Mouse (Mus musculus): ENCODE measurements around the gene Trappc6a. TPM values are rescaled to one million over a fixed set of nuclear protein-coding genes. Genes with fewer than 3 reads are reported as not detected.

Trappc6a gene
- polyA plus RNA-seq, 1 experiment from 2014 or later = 61.8 TPM

DNA sequence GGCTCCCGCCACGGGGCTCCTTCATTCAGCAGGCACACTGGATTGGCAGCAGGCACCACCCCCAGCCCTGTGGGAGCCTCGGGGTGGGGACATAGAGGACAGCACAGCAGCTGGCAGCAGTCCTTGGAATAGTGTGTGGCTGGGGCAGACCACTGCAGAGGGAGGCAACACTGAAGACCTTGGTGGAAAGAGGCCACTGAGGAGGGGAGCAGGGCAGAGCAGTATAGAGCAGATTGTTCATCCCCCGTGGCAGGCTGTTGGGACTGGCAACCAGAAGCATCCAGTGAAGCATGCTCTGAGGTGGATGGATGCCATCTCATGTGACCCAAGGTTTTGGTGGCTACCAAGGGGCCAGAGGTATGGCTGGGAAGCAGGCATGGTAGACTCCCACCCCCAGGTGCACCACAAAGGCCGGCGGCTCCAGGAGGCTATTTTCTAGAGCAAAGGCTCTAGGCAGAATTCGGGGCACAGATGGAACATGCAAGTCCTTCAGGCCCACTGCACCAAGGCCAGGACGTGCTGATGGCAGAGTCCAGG lies 34.0 kb downstream of the Trappc6a start:
- Histone ChIP-seq H3K27ac (replicated peaks; ENCODE audit: low read depth, low read length) (peak overlapping the region; percentile 33; the same call in 1 of the 2 replicates), H3K36me3 (ENCODE audit: control insufficient read depth, insufficient read depth, low read length) (0 out of 2 replicates have a peak, but pooled peaks cover 5% of the 10 kb centered on the region), H3K4me2 (ENCODE audit: low read depth, low read length) (no peak overlapping the region), H3K4me3 (ENCODE audit: low read depth, low read length) (no peak overlapping the region), H3K9me3 (ENCODE audit: control insufficient read depth, low read length) (no peaks in the 10 kb centered on the region), H3K4me1 (ENCODE audit: control insufficient read depth, insufficient read depth, low read length) (peaks cover 11% of the 10 kb centered on the region; the same call in 1 of the 2 replicates), H3K27me3 (replicated peaks; ENCODE audit: control insufficient read depth, insufficient read depth, low read length) (no peaks in the 10 kb centered on the region), H3K9ac (ENCODE audit: low read depth, low read length) (no peak overlapping the region)
- ATAC-seq (ENCODE audit: low read depth) = peak; percentile 78
- DNase-seq (ENCODE audit: low spot score) = peak; percentile 79
- WGBS = 68% methylated on average over 8 of the region's 8 CpGs

DNA sequence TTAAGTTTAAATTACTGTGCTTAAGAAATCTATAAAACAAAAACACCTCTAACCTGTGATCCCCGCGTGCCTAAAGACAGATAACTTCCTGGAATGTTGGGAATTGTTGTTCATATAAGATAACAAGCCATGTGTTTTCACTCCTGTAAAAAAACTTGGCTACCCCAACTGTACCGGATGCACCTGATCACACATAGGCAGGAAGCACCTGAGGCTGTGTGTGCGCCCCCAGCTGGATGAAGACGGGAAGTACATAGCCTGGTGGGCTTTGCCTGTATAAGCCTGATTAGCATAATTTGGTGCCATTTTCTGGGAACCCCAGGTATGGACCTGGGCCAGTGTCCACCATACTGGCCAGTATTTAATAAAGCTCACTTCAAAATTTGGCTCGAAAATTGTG lies 35.4 kb downstream of the Trappc6a start:
- 57% methylated on average over 6 of the region's 6 CpGs for WGBS
- Histone ChIP-seq H3K9me3 (ENCODE audit: control insufficient read depth, low read length) (no peaks in the 10 kb centered on the region), H3K27me3 (replicated peaks; ENCODE audit: control insufficient read depth, insufficient read depth, low read length) (no peaks in the 10 kb centered on the region), H3K9ac (ENCODE audit: low read depth, low read length) (no peak overlapping the region), H3K4me3 (ENCODE audit: low read depth, low read length) (no peak overlapping the region), H3K4me2 (ENCODE audit: low read depth, low read length) (no peak overlapping the region), H3K4me1 (ENCODE audit: control insufficient read depth, insufficient read depth, low read length) (peaks cover 11% of the 10 kb centered on the region; the same call in 1 of the 2 replicates), H3K36me3 (ENCODE audit: control insufficient read depth, insufficient read depth, low read length) (no peaks in the 10 kb centered on the region), H3K27ac (replicated peaks; ENCODE audit: low read depth, low read length) (no peak overlapping the region)
- ATAC-seq (ENCODE audit: low read depth) (no peak), DNase-seq (ENCODE audit: low spot score) (no peak)

DNA sequence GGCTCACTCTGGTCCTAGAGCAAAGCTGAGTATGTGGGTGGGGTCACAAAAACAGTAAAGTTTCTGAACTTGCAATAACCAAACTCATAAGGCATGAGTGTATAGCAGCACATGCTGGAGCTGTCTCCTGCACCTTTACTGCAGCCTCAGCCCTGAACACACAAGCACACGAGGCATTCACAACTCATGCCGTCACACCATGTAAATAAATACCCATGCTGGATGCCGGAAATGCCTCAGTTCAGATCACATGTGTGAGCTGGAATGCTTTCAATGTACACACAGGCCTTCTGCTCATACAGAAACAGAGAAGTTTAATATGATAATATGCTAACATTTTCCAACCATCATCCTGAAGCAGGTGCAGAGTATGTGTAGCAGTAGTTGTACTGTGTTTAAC lies 37.8 kb downstream of the Trappc6a start:
- no peak overlapping the region for H3K9ac ChIP-seq (ENCODE audit: low read depth, low read length)
- no peak overlapping the region for H3K4me2 ChIP-seq (ENCODE audit: low read depth, low read length)
- no peak overlapping the region for H3K4me3 ChIP-seq (ENCODE audit: low read depth, low read length)
- ATAC-seq (ENCODE audit: low read depth) (no peak), DNase-seq (ENCODE audit: low spot score) (no peak)
- WGBS = 54% methylated on average over 3 of the region's 3 CpGs
- H3K9me3 ChIP-seq (ENCODE audit: control insufficient read depth, low read length) = no peaks in the 10 kb centered on the region
- no peaks in the 10 kb centered on the region for H3K36me3 ChIP-seq (ENCODE audit: control insufficient read depth, insufficient read depth, low read length)
- peaks cover 11% of the 10 kb centered on the region; the same call in 1 of the 2 replicates for H3K4me1 ChIP-seq (ENCODE audit: control insufficient read depth, insufficient read depth, low read length)
- H3K27me3 ChIP-seq (replicated peaks; ENCODE audit: control insufficient read depth, insufficient read depth, low read length) = no peaks in the 10 kb centered on the region
- H3K27ac ChIP-seq (replicated peaks; ENCODE audit: low read depth, low read length) = no peak overlapping the region

DNA sequence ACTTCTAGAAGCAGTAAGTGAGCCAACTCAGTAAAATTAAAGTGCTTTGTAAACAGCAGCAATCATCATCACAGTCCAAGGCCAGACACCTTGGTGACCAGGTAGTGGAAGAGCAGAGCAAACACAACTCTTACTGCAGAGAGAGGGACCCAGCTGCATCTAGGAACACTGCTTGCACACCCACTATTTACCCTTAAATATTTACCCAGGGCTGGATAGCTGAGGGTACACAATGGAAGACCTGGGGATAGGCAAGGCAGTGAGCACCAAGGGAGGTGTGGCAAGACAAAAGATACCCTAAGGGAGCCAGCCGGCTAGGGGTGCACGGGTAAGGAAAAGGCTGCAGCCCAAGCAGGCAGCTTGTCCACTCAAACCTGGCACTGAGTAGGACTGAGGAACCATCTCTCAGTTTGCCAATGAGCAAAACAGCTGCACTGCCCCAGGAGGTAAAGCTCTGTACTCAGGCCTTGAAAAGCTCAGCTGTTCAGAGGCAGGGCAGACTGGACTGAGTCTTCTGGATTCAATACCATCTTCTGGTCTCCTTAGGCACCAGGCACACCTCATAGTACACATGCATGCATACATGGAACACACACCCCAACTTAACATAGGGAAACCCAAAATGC lies 39.3 kb downstream of the Trappc6a start:
- H3K27me3 ChIP-seq (replicated peaks; ENCODE audit: control insufficient read depth, insufficient read depth, low read length) = no peaks in the 10 kb centered on the region
- no peak overlapping the region for H3K27ac ChIP-seq (replicated peaks; ENCODE audit: low read depth, low read length)
- peaks cover under 1% of the 10 kb centered on the region; the same call in 1 of the 2 replicates for H3K4me1 ChIP-seq (ENCODE audit: control insufficient read depth, insufficient read depth, low read length)
- ATAC-seq (ENCODE audit: low read depth) (no peak), DNase-seq (ENCODE audit: low spot score) (no peak)
- H3K4me2 ChIP-seq (ENCODE audit: low read depth, low read length) = no peak overlapping the region
- WGBS = 51% methylated on average over 2 of the region's 2 CpGs
- peaks cover 4% of the 10 kb centered on the region; the same call in 1 of the 2 replicates for H3K36me3 ChIP-seq (ENCODE audit: control insufficient read depth, insufficient read depth, low read length)
- no peak overlapping the region for H3K9ac ChIP-seq (ENCODE audit: low read depth, low read length)
- no peak overlapping the region for H3K4me3 ChIP-seq (ENCODE audit: low read depth, low read length)
- H3K9me3 ChIP-seq (ENCODE audit: control insufficient read depth, low read length) = no peaks in the 10 kb centered on the region

DNA sequence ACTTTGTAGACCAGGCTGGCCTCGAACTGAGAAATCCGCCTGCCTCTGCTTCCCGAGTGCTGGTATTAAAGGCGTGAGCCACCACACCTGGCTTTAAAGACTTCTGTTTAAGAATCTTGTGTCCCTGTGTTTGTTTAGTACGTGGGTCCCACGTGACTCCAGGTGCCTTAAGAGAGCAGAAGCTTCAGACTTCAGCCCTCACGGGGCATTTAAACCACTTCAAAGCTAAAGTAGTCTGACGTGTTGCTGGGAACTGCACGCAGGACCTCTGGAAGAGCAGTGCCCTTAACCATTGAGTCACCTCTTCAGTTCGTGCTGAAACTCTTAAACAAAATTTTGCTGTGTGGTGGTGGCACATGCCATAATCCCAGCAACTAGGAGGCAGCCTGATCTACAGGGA lies 41.2 kb downstream of the Trappc6a start:
- H3K9ac ChIP-seq (ENCODE audit: low read depth, low read length) = no peak overlapping the region
- DNase-seq (ENCODE audit: low spot score) (no peak), ATAC-seq (ENCODE audit: low read depth) (no peak)
- no peak overlapping the region for H3K27ac ChIP-seq (replicated peaks; ENCODE audit: low read depth, low read length)
- no peaks in the 10 kb centered on the region for H3K4me1 ChIP-seq (ENCODE audit: control insufficient read depth, insufficient read depth, low read length)
- no peaks in the 10 kb centered on the region for H3K27me3 ChIP-seq (replicated peaks; ENCODE audit: control insufficient read depth, insufficient read depth, low read length)
- no peak overlapping the region for H3K4me2 ChIP-seq (ENCODE audit: low read depth, low read length)
- WGBS = 84% methylated on average over 10 of the region's 10 CpGs
- no peaks in the 10 kb centered on the region for H3K9me3 ChIP-seq (ENCODE audit: control insufficient read depth, low read length)
- H3K36me3 ChIP-seq (ENCODE audit: control insufficient read depth, insufficient read depth, low read length) = peaks cover 12% of the 10 kb centered on the region
- H3K4me3 ChIP-seq (ENCODE audit: low read depth, low read length) = no peak overlapping the region

DNA sequence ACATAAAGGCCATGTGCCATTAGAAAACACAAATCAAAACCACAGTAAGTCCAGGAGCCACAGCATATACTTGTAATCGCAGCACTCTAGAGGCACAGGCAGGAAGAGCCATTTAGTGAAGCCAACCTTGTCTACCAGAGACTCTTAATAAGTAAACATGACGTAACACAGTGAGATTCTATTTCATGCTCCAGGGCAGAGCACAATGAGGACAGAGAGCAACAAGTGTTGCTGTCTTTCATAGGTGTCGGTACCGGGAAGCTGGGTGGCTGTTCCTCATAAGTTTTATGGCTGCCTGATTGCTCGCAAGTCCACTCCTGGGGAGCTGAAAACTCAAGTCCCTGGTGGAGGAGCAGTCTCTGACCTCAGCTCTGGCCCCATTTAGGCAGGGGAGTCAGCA lies 43.4 kb downstream of the Trappc6a start:
- DNase-seq (ENCODE audit: low spot score) (no peak), ATAC-seq (ENCODE audit: low read depth) (no peak)
- H3K9me3 ChIP-seq (ENCODE audit: control insufficient read depth, low read length) = no peaks in the 10 kb centered on the region
- H3K36me3 ChIP-seq (ENCODE audit: control insufficient read depth, insufficient read depth, low read length) = peaks cover 20% of the 10 kb centered on the region
- H3K4me3 ChIP-seq (ENCODE audit: low read depth, low read length) = no peak overlapping the region
- H3K4me2 ChIP-seq (ENCODE audit: low read depth, low read length) = no peak overlapping the region
- no peaks in the 10 kb centered on the region for H3K4me1 ChIP-seq (ENCODE audit: control insufficient read depth, insufficient read depth, low read length)
- no peak overlapping the region for H3K27ac ChIP-seq (replicated peaks; ENCODE audit: low read depth, low read length)
- H3K9ac ChIP-seq (ENCODE audit: low read depth, low read length) = no peak overlapping the region
- 71% methylated on average over 5 of the region's 5 CpGs for WGBS
- H3K27me3 ChIP-seq (replicated peaks; ENCODE audit: control insufficient read depth, insufficient read depth, low read length) = no peaks in the 10 kb centered on the region

DNA sequence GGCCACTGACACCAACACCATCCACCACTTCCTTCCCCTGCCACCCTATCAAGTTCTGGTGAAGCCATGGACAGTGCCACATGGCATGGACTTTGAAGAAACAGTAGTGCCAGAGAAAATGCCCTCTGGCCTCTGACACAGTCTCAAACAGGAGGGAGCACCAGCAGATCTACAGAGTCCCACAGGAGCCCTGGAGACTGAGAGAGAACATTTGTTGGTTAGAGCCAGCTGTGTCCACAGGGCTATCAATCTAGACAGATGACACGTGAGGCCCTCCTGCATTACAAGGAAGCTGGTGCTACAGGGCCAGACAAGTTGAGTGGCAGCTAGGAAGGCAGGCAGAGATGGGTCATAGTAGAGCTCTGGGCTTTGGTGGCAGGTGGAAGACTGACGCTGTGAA lies 44.2 kb downstream of the Trappc6a start:
- 56% methylated on average over 2 of the region's 2 CpGs for WGBS
- H3K4me1 ChIP-seq (ENCODE audit: control insufficient read depth, insufficient read depth, low read length) = no peaks in the 10 kb centered on the region
- no peak overlapping the region for H3K27ac ChIP-seq (replicated peaks; ENCODE audit: low read depth, low read length)
- DNase-seq (ENCODE audit: low spot score) (peak; percentile 14), ATAC-seq (ENCODE audit: low read depth) (no peak)
- H3K4me2 ChIP-seq (ENCODE audit: low read depth, low read length) = no peak overlapping the region
- no peak overlapping the region for H3K4me3 ChIP-seq (ENCODE audit: low read depth, low read length)
- no peaks in the 10 kb centered on the region for H3K27me3 ChIP-seq (replicated peaks; ENCODE audit: control insufficient read depth, insufficient read depth, low read length)
- no peak overlapping the region for H3K9ac ChIP-seq (ENCODE audit: low read depth, low read length)
- H3K9me3 ChIP-seq (ENCODE audit: control insufficient read depth, low read length) = no peaks in the 10 kb centered on the region
- H3K36me3 ChIP-seq (ENCODE audit: control insufficient read depth, insufficient read depth, low read length) = peaks cover 20% of the 10 kb centered on the region

DNA sequence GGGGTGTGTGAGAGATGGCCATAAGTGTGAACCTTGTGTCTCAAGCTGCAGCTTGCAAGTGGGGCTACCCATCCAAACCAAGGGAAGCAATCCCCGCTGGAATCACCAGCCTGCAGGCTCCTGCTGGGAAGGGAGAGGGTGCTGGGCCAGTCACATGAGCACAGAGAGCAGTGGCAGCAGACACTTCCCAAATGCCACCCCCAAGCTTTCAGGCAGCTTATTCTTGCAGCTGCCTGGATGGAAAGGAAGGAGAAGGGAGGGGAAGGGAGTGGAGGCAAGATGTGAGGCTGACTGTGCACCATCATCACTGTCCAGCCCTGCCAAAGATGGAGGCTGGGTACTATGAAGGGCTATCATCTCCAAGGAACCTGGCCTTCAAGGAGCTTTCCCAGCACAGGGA lies 46.0 kb downstream of the Trappc6a start:
- Histone ChIP-seq H3K9ac (ENCODE audit: low read depth, low read length) (peak overlapping the region; percentile 32; the same call in 1 of the 2 replicates), H3K36me3 (ENCODE audit: control insufficient read depth, insufficient read depth, low read length) (peaks cover 20% of the 10 kb centered on the region), H3K4me1 (ENCODE audit: control insufficient read depth, insufficient read depth, low read length) (peaks cover 4% of the 10 kb centered on the region; the same call in 1 of the 2 replicates), H3K27ac (replicated peaks; ENCODE audit: low read depth, low read length) (no peak overlapping the region), H3K27me3 (replicated peaks; ENCODE audit: control insufficient read depth, insufficient read depth, low read length) (no peaks in the 10 kb centered on the region), H3K4me2 (ENCODE audit: low read depth, low read length) (no peak overlapping the region), H3K9me3 (ENCODE audit: control insufficient read depth, low read length) (no peaks in the 10 kb centered on the region), H3K4me3 (ENCODE audit: low read depth, low read length) (no peak overlapping the region)
- DNase-seq (ENCODE audit: low spot score) = no peak
- WGBS = 71% methylated on average over 1 of the region's 1 CpGs
- ATAC-seq (ENCODE audit: low read depth) = no peak

DNA sequence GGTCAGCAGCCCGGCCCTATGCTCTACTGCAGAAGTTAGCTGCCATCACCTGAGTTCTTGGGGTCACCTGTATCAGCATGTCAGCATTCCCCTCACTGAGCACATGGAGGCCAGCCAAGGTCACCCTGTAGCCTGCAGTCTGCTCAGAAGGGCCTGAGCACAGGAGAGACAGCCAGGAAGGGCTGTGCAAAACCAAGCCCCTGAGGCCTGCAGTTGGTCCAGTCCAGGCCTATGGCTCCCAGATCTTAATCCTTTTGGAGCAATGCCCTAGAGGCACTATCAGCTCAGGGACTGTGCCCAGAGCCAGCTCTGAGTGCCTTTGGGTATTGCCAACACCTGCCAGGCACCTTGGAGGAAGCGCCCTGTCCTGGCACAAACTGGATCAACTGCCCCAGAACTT lies 48.9 kb downstream of the Trappc6a start:
- Histone ChIP-seq H3K27me3 (replicated peaks; ENCODE audit: control insufficient read depth, insufficient read depth, low read length) (no peaks in the 10 kb centered on the region), H3K9ac (ENCODE audit: low read depth, low read length) (no peak overlapping the region), H3K27ac (replicated peaks; ENCODE audit: low read depth, low read length) (no peak overlapping the region), H3K36me3 (ENCODE audit: control insufficient read depth, insufficient read depth, low read length) (peaks cover 19% of the 10 kb centered on the region), H3K4me2 (ENCODE audit: low read depth, low read length) (no peak overlapping the region), H3K9me3 (ENCODE audit: control insufficient read depth, low read length) (no peaks in the 10 kb centered on the region), H3K4me1 (ENCODE audit: control insufficient read depth, insufficient read depth, low read length) (peaks cover 22% of the 10 kb centered on the region), H3K4me3 (ENCODE audit: low read depth, low read length) (no peak overlapping the region)
- ATAC-seq (ENCODE audit: low read depth) (no peak), DNase-seq (ENCODE audit: low spot score) (no peak)
- WGBS = 85% methylated on average over 2 of the region's 2 CpGs
